Mouse (Mus musculus) cortical plate, adult 2 months (tissue): Measurements from ENCODE around the gene Slc11a2. TPM values are rescaled to one million over a fixed set of nuclear protein-coding genes. Genes with fewer than 3 reads are reported as not detected.

ENCODE experiments used
- polyA plus RNA-seq: library from polyadenylated mRNA; depleted of rRNA; stranded (reverse); fragments of >200 nt; gene quantifications from 2 replicates; pipeline ENCODE4 v1.2.3, GENCODE M21; 2012; rRNA removed

Gene Slc11a2
- polyA plus RNA-seq, 1 experiment, result 47.8 TPM

Other genes starting within 250 kb of the Slc11a2 start
- gene Atf1, start 197.3 kb downstream of the Slc11a2 start, polyA plus RNA-seq, result 13.4 and 14.3 TPM in 2 replicates
- gene Tmprss12, start 144.2 kb downstream of the Slc11a2 start, polyA plus RNA-seq, result not detected in 2 replicates
- gene Mettl7a1, start 120.9 kb downstream of the Slc11a2 start, polyA plus RNA-seq, result 37.9 and 39.5 TPM in 2 replicates
- gene Mettl7a3, start 90.1 kb downstream of the Slc11a2 start, polyA plus RNA-seq, result 0.38 and 0.75 TPM in 2 replicates
- gene Methig1, start 71.9 kb downstream of the Slc11a2 start, polyA plus RNA-seq, result not detected in 2 replicates
- gene Mettl7a2, start 71.9 kb downstream of the Slc11a2 start, polyA plus RNA-seq, result not detected in 2 replicates
- gene Higd1c, start 60.5 kb downstream of the Slc11a2 start, polyA plus RNA-seq, result not detected in 2 replicates
- gene Gm5475, start 2.9 kb downstream of the Slc11a2 start, polyA plus RNA-seq, result 0.04 TPM in 1 of 2 replicates, not detected in the other
- 97.9 and 101 TPM in 2 replicates for gene Letmd1, start 44.0 kb upstream of the Slc11a2 start, polyA plus RNA-seq
- gene Csrnp2, start 70.4 kb upstream of the Slc11a2 start, polyA plus RNA-seq, result 24.4 and 24.7 TPM in 2 replicates
- gene Tfcp2, start 126.9 kb upstream of the Slc11a2 start, polyA plus RNA-seq, result 20.2 and 22.6 TPM in 2 replicates
- gene Pou6f1, start 174.9 kb upstream of the Slc11a2 start, polyA plus RNA-seq, result 120 and 132 TPM in 2 replicates
- 202 and 216 TPM in 2 replicates for gene Dazap2, start 190.3 kb upstream of the Slc11a2 start, polyA plus RNA-seq
- gene Smagp, start 211.9 kb upstream of the Slc11a2 start, polyA plus RNA-seq, result 4.2 and 4.4 TPM in 2 replicates
- 7.4 and 7.6 TPM in 2 replicates for gene Bin2, start 244.5 kb upstream of the Slc11a2 start, polyA plus RNA-seq